Mouse (Mus musculus) limb, embryonic 15.5 days (tissue): Measurements from ENCODE around the gene Ccdc34. TPM values are rescaled to one million over a fixed set of nuclear protein-coding genes. Genes with fewer than 3 reads are reported as not detected.

Experiments used
- ATAC-seq: fragments of 200-750 bp; cut with Nextera tagmentation; 2 replicates; pipeline ENCODE4 v1.8.0; 2017; ENCODE audit warnings: low read depth, moderate TSS enrichment; ENCODE audit not compliant: insufficient number of reproducible peaks, low FRiP score, low TSS enrichment
- H3K27ac ChIP-seq: fragments of 300-500 bp; sonication (generic); 2 replicates; pipeline ENCODE4 v1.5.1; 2015; ENCODE audit warnings: moderate library complexity, mild to moderate bottlenecking, inconsistent platforms
- H3K27me3 ChIP-seq: fragments of 300-500 bp; sonication (generic); 2 replicates; pipeline ENCODE4 v1.6.1; 2015; ENCODE audit warnings: inconsistent platforms
- H3K36me3 ChIP-seq: fragments of 300-500 bp; sonication (generic); 2 replicates; pipeline ENCODE4 v1.6.1; 2015; ENCODE audit warnings: inconsistent platforms
- H3K4me1 ChIP-seq: fragments of 300-500 bp; sonication (generic); 2 replicates; pipeline ENCODE4 v1.6.1; 2015; ENCODE audit warnings: inconsistent platforms
- H3K4me2 ChIP-seq: fragments of 300-500 bp; sonication (generic); 2 replicates; pipeline ENCODE4 v1.6.1; 2015; ENCODE audit warnings: mild to moderate bottlenecking, inconsistent platforms
- H3K4me3 ChIP-seq: fragments of 300-500 bp; sonication (generic); 2 replicates; pipeline ENCODE4 v1.5.1; 2015; ENCODE audit warnings: mild to moderate bottlenecking, inconsistent platforms
- H3K9ac ChIP-seq: fragments of 300-500 bp; sonication (generic); 2 replicates; pipeline ENCODE4 v1.6.1; 2015; ENCODE audit warnings: inconsistent platforms
- H3K9me3 ChIP-seq: fragments of 300-500 bp; sonication (generic); 2 replicates; pipeline ENCODE4 v1.6.1; 2016; ENCODE audit warnings: inconsistent platforms
- WGBS: fragments of 180-500 bp; shearing (Covaris S2); methylation state at CpG from one replicate; pipeline ENCODE4 v1.1.7; 2015; 5-methylcytosine and 5-hydroxymethylcytosine counted together
- polyA plus RNA-seq: library from polyadenylated mRNA; unstranded; fragments of >200 nt; fragmentation: Nextera tagmentation; extraction: Ambion mirVana; gene quantifications from 2 replicates; pipeline ENCODE4 v1.2.1, GENCODE M21; 2015

Gene Ccdc34
- polyA plus RNA-seq = 35.5 and 38.5 TPM in 2 replicates

DNA sequence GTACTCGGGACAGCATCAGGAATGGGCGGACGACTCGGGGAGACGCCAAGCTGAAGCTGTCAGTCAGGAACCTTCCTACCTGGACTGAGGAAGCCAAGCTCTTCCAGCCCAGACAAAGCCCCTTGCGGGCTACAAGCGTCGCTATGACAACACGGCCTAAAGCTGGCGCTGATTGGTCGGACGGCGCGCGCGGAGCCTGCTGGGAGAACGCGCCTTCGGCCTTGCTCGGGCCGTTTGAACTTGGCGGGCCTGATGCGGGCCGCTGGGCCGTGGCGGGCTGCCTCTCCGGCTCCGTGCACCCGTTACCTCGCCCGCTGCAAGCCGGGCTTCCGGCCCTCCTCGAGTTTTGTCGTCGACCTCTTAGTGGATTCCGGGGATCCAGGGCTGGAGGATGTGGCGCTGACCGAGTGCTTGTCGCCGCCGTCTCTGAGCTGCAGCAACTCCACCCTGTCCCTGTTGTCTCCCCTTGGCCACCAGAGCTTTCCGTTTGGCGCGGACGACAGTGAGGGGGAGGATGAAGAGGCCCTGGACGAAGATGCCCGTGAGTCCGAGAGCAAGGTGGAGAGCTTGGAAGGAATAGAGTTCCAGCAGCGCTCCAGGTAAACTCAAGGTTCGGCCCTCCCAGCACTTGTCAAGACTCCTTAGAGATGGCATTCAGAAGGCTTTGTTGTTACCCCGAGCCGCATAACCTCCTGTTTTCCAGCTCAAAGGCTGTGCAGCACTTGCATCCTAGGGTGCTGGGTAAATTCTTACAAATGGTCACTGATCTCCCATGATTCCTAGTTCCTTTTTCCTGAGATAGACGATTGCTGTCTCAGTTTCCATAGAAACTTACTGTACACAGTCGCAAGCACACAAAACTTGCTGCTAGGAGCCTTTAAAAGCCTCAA, at the start of gene Ccdc34:
TSS of gene Ccdc34 (plus strand) at position 202 of the 890 bp plus-strand sequence.
- peak; percentile 93 for ATAC-seq
- H3K4me3 ChIP-seq = peak within 1 kb of the TSS; percentile 80
- peak within 1 kb of the TSS; percentile 82 for H3K27ac ChIP-seq
- H3K9ac ChIP-seq = peak within 1 kb of the TSS; percentile 90
- no peaks in the 10 kb centered on the region for H3K9me3 ChIP-seq
- no peaks in the 10 kb centered on the region for H3K27me3 ChIP-seq
- peak within 1 kb of the TSS; percentile 70 for H3K4me2 ChIP-seq
- under 1% methylated on average over 53 of the region's 55 CpGs for WGBS
- H3K4me1 ChIP-seq = peaks cover 26% of the 10 kb centered on the region
- peaks cover 7% of the 10 kb centered on the region for H3K36me3 ChIP-seq

DNA sequence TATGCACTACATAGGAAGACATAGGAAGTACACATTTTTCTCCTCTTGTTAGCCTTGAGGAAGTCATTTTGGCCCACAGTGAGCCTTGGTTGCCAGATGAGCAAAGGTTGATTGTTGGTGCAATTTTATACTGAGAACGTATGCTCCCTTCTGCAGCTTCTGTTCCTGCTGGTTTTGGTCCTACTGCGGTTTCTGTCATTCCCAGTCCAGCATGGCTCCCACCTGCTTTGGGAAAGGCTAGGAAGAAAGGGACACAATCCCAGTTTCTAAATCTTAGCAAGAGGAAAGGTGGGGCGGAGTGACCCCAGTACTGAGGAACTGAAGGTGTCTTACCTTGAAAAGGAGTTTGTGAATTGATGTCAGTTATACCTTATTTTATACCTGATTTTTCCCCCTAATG, 48.2 kb upstream of the Ccdc34 start:
- H3K4me2 ChIP-seq = no peak overlapping the region
- H3K27ac ChIP-seq = peak overlapping the region; percentile 66; the same call in 1 of the 2 replicates
- no peak overlapping the region for H3K9ac ChIP-seq
- H3K36me3 ChIP-seq = no peaks in the 10 kb centered on the region
- no peaks in the 10 kb centered on the region for H3K9me3 ChIP-seq
- H3K27me3 ChIP-seq = no peaks in the 10 kb centered on the region
- no peak overlapping the region for H3K4me3 ChIP-seq
- 77% methylated on average over 3 of the region's 3 CpGs for WGBS
- H3K4me1 ChIP-seq = peaks cover 15% of the 10 kb centered on the region
- ATAC-seq = no peak

DNA sequence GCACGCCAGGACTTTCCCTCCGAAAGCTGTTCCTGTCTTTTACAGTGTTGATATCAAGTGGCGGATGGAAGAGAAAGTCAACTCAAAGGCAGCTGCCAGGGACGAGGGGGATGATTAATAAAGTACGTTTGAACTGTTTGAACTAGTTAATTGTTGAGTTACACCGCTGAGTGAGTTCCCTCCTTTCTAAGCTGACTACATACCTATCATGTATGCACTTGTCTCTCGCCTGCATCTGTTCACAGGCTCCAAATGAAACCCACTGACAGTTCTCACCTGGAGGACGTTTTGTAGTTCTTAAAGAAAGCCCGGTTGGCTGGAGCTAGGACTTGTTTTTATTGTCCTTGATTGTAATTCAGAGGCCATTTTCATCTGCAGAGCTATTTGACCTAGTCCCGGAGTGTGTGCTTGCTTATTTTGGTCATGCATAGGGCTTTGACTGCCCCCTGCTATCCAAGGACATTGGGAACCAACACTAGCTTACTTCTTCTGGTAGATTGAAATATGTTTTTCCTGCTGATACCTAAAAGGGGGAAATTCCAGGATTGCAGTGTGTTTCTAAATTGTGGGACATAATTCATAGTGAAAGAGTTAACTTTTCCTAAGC, 47.6 kb upstream of the Ccdc34 start:
- WGBS = 50% methylated on average over 10 of the region's 10 CpGs
- H3K4me2 ChIP-seq = no peak overlapping the region
- ATAC-seq = no peak
- H3K4me1 ChIP-seq = peaks cover 15% of the 10 kb centered on the region
- peak overlapping the region; percentile 66; the same call in 1 of the 2 replicates for H3K27ac ChIP-seq
- H3K9ac ChIP-seq = no peak overlapping the region
- no peaks in the 10 kb centered on the region for H3K9me3 ChIP-seq
- H3K27me3 ChIP-seq = no peaks in the 10 kb centered on the region
- H3K4me3 ChIP-seq = no peak overlapping the region
- no peaks in the 10 kb centered on the region for H3K36me3 ChIP-seq

DNA sequence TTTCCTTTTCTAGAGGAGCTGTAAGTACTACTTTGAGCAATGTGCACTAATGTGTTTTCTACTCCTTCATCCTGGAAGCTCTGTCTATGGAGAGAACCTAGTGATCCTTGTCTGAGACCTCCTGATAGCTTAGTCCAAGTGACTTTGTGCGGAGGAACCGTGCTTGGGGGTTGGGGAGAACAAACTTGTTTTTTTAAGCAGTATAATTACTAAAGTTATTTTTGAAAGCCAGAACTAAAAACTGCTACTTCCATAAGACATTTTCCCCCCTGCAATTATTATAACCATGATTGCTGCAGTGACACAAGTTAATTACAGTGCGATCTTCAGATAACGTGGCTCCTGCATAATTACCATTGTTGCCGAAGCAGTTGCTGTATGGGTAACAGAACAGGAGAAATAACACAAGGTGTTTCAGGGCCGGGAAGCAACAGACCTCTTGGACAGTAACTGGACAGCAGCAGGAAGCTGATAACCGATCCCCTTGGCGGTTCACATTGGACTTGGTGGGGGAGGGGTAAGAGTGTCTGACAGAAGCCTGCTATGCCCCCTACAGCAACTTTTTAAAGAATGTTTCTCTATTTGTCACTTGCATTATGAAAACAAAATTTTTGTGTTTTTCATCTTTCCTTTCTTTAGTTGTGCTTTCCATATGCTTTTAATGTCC, 46.7 kb upstream of the Ccdc34 start:
- Histone ChIP-seq H3K27me3 (no peaks in the 10 kb centered on the region), H3K27ac (no peak overlapping the region), H3K36me3 (0 out of 2 replicates have a peak, but pooled peaks cover 3% of the 10 kb centered on the region), H3K4me3 (no peak overlapping the region), H3K4me2 (no peak overlapping the region), H3K9ac (no peak overlapping the region), H3K4me1 (peaks cover 15% of the 10 kb centered on the region), H3K9me3 (no peaks in the 10 kb centered on the region)
- ATAC-seq = no peak
- 52% methylated on average over 8 of the region's 8 CpGs for WGBS

DNA sequence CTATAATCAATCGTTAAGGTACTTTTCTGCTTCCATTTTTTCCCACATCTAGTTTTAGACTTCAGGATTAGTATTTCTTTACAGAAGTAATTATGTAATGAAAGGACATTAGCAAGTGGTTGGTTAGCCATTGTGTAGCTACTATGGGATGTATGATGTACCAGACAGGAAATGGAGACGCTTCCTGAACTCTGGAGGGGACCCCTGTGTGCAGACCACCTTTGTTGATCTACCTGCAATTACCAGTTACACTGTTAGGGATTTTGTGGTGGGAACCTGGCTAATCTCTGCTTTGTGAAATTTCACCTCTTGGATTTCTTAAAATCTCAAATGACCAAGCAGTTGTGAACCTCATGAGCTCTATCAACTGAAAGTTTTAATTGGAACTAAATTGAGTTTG, 45.3 kb upstream of the Ccdc34 start:
- H3K27me3 ChIP-seq = no peaks in the 10 kb centered on the region
- no peak overlapping the region for H3K9ac ChIP-seq
- no peak overlapping the region for H3K27ac ChIP-seq
- 73% methylated on average over 2 of the region's 2 CpGs for WGBS
- H3K4me2 ChIP-seq = no peak overlapping the region
- H3K4me1 ChIP-seq = peaks cover 15% of the 10 kb centered on the region
- 0 out of 2 replicates have a peak, but pooled peaks cover 3% of the 10 kb centered on the region for H3K36me3 ChIP-seq
- H3K9me3 ChIP-seq = no peaks in the 10 kb centered on the region
- ATAC-seq = no peak
- no peak overlapping the region for H3K4me3 ChIP-seq

DNA sequence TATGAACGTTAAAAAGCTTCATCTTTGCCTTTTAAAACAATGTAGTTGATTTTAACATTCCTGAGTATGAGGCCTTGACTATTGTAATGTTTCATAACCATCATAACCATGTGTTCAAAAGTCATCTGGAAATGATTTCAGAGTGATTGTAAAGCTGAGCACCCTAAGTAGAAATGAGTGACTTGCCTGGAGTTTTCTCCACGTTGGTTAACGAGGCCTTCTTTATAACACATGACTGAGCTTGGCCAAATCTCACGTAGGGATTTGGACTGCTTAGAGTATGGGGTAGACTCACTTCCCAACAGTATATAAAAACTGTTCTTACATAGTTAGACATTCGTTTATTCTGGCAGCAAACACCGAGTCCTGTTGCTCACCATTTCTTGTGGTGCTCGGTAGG, 44.7 kb upstream of the Ccdc34 start:
- Histone ChIP-seq H3K9ac (no peak overlapping the region), H3K4me3 (no peak overlapping the region), H3K9me3 (no peaks in the 10 kb centered on the region), H3K4me1 (peaks cover 15% of the 10 kb centered on the region), H3K27me3 (no peaks in the 10 kb centered on the region), H3K27ac (no peak overlapping the region), H3K36me3 (0 out of 2 replicates have a peak, but pooled peaks cover 3% of the 10 kb centered on the region), H3K4me2 (no peak overlapping the region)
- peak; percentile 75; the same call in 1 of the 2 replicates for ATAC-seq
- WGBS = 32% methylated on average over 7 of the region's 7 CpGs

DNA sequence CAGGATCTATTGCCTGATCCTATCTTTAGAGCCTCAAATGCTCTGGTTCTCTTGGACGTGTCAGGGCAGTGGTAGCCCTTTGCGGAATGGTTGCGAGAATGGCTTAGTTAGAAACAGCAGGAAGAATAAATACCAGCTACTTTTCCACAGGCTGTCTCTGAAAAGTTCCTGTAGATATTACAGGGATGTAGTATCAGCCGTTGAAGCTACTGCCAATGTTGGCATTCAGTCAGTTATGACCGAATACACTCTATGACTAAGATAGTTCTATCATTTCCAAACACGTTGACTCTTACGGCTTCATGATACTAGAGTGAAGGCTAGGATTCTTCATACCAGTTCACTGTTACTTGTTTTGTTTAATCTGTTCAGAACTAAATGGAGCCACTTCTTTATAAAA, 42.8 kb upstream of the Ccdc34 start:
- H3K4me1 ChIP-seq = peaks cover 10% of the 10 kb centered on the region

DNA sequence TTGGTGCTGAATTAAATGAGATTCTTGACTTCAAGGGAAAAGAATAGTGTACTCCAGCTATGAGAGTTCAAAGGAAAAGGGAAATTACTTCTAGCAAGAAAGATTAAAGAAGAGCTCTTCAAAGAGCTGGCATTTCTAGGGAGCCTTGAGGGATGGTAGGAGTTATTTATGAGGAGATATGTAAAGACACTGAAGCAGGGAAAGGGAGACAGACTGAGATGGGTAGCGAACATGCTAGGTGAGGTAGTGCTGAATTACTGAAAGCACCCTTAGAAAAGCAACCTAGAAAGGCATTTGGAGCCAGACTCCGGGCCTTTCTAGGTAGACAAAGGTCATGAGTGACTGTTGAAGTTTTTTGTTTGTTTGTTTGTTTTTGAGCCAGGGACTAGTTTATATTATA, 41.4 kb upstream of the Ccdc34 start:
- 68% methylated on average over 2 of the region's 2 CpGs for WGBS
- 0 out of 2 replicates have a peak, but pooled peaks cover 3% of the 10 kb centered on the region for H3K36me3 ChIP-seq
- ATAC-seq = no peak
- no peak overlapping the region for H3K4me3 ChIP-seq
- no peaks in the 10 kb centered on the region for H3K9me3 ChIP-seq
- no peak overlapping the region for H3K4me2 ChIP-seq
- peaks cover 7% of the 10 kb centered on the region for H3K4me1 ChIP-seq
- no peaks in the 10 kb centered on the region for H3K27me3 ChIP-seq
- H3K9ac ChIP-seq = no peak overlapping the region
- H3K27ac ChIP-seq = no peak overlapping the region

More for the DNA sequence above, 42.8 kb upstream of the Ccdc34 start:
- H3K27me3 ChIP-seq = no peaks in the 10 kb centered on the region
- WGBS = 92% methylated on average over 7 of the region's 7 CpGs
- no peak overlapping the region for H3K27ac ChIP-seq
- H3K36me3 ChIP-seq = 0 out of 2 replicates have a peak, but pooled peaks cover 3% of the 10 kb centered on the region
- no peak for ATAC-seq
- no peak overlapping the region for H3K9ac ChIP-seq
- no peak overlapping the region for H3K4me2 ChIP-seq
- H3K9me3 ChIP-seq = no peaks in the 10 kb centered on the region
- no peak overlapping the region for H3K4me3 ChIP-seq

DNA sequence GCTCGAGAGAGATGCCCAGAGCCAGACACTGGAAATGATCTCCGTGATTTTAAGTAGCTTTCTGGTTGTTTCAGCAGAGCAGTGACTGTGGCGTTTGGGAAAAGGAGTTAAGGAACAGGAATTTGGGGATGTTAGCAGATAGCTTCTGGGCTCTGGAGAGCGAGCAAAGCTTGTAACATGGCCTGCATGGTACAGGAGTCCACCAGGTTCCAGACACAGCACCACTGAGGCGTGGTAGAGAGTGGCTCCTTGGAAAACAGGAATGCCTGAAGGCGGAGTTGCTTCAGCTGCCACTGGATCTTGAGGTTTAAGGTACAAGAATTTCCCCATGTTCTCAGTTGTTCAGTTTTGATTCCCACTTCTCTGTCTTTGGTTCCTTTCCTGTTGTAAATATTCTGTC, 40.3 kb upstream of the Ccdc34 start:
- no peak for ATAC-seq
- Histone ChIP-seq H3K9me3 (no peaks in the 10 kb centered on the region), H3K4me3 (no peak overlapping the region), H3K4me1 (peaks cover 7% of the 10 kb centered on the region), H3K27ac (no peak overlapping the region), H3K36me3 (0 out of 2 replicates have a peak, but pooled peaks cover 3% of the 10 kb centered on the region), H3K4me2 (no peak overlapping the region), H3K9ac (no peak overlapping the region), H3K27me3 (no peaks in the 10 kb centered on the region)
- 79% methylated on average over 6 of the region's 6 CpGs for WGBS

DNA sequence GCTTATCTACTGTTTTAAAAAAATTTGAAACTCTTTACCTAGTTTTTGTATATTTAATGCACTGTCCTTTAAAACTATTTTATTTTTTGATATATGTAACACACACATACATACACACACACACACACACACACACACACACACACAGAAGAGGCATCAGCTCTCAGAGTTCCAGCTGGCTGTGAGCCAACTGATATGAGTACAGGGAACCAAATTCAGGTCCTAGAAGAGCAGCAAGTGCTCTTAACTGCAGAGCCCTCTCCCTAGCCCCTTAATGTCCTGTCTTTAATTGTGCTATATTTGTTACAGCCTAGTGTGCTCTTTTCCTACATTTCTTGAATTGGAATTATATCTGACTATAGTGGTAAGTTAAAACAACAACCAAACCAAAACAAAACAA, 38.4 kb upstream of the Ccdc34 start:
- H3K27ac ChIP-seq = no peak overlapping the region
- H3K36me3 ChIP-seq = 0 out of 2 replicates have a peak, but pooled peaks cover 3% of the 10 kb centered on the region
- no peak overlapping the region for H3K4me3 ChIP-seq
- H3K4me1 ChIP-seq = no peaks in the 10 kb centered on the region
- no peak for ATAC-seq
- H3K9me3 ChIP-seq = no peaks in the 10 kb centered on the region
- no peaks in the 10 kb centered on the region for H3K27me3 ChIP-seq
- no peak overlapping the region for H3K9ac ChIP-seq
- H3K4me2 ChIP-seq = no peak overlapping the region

DNA sequence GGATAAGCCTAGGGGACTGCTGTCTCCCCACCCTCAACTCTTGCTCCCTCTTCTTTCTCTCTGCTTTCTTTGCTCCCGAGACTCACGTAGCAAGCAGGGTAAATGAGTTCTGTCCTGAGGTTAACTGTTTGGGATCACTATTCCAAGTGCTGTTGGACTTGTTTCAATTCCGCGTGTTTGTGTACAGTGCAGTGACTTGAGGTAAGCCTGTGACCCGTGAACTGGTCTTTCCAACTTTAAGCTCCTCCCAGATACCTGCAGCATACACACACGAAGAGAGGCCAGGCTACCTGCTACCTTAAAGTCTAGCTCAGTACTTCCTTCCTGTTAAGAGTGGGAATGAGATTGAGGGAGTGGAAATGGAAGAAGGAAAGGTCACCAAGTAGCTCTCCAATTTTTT, 34.2 kb upstream of the Ccdc34 start:
- Histone ChIP-seq H3K9ac (no peak overlapping the region), H3K4me2 (no peak overlapping the region), H3K36me3 (no peaks in the 10 kb centered on the region), H3K27ac (no peak overlapping the region), H3K4me1 (peaks cover 30% of the 10 kb centered on the region), H3K27me3 (no peaks in the 10 kb centered on the region), H3K4me3 (no peak overlapping the region), H3K9me3 (no peaks in the 10 kb centered on the region)
- WGBS = 88% methylated on average over 6 of the region's 6 CpGs
- no peak for ATAC-seq
